Comparison of ENCODE assay signal across 8 mouse cellular contexts in genomic region chr16:35603729-35604522, GRCm38 (mm10).
DNase-seq lines count a peak whose midpoint lies in the region; ATAC-seq lines count a peak whose summit lies in the region.

No protein-coding gene starts in this region.

- DNase-seq in lung, postnatal 25 days (ENCODE audit: low spot score), result no peak
- peak; percentile 30 for DNase-seq in gonadal fat pad, adult 2 months (ENCODE audit: low read depth)
- DNase-seq in kidney, adult 8-10 months, result peak; percentile 9 to 21
- peak; percentile 57 to 61 for DNase-seq in right cerebral cortex, postnatal 36 days (ENCODE audit: low spot score in 2 of 2)
- no peak for DNase-seq in ovary, postnatal 36 days (ENCODE audit: low spot score)
- no peak for DNase-seq in natural killer cell, adult 2 months (ENCODE audit: low spot score in 2 of 2)

- 37% methylated on average over 20 of the region's 20 CpGs for WGBS in lung, embryonic 15.5 days
- 57% methylated on average over 20 of the region's 20 CpGs for WGBS in neural tube, embryonic 15.5 days

- H3K4me3 ChIP-seq in lung, embryonic 15.5 days, result no peak overlapping the region
- H3K4me3 ChIP-seq in neural tube, embryonic 15.5 days (replicated peaks), result no peak overlapping the region

- peak overlapping the region; percentile 6; the same call in 1 of the 2 replicates for H3K4me2 ChIP-seq in lung, embryonic 15.5 days
- H3K4me2 ChIP-seq in neural tube, embryonic 15.5 days, result no peak overlapping the region

- 0 out of 2 replicates have a peak, but pooled peaks cover 3% of the 10 kb centered on the region for H3K4me1 ChIP-seq in lung, embryonic 15.5 days
- H3K4me1 ChIP-seq in neural tube, embryonic 15.5 days, result peaks cover 28% of the 10 kb centered on the region

- no peak overlapping the region for H3K27ac ChIP-seq in lung, embryonic 15.5 days
- no peak overlapping the region; the same call in 1 of the 2 replicates for H3K27ac ChIP-seq in neural tube, embryonic 15.5 days (replicated peaks)

- no peak overlapping the region for H3K9ac ChIP-seq in lung, embryonic 15.5 days
- no peak overlapping the region for H3K9ac ChIP-seq in neural tube, embryonic 15.5 days (replicated peaks)

- no peaks in the 10 kb centered on the region for H3K36me3 ChIP-seq in lung, embryonic 15.5 days
- no peaks in the 10 kb centered on the region for H3K36me3 ChIP-seq in neural tube, embryonic 15.5 days

- H3K9me3 ChIP-seq in lung, embryonic 15.5 days, result no peaks in the 10 kb centered on the region
- no peaks in the 10 kb centered on the region for H3K9me3 ChIP-seq in neural tube, embryonic 15.5 days (replicated peaks)

- H3K27me3 ChIP-seq in lung, embryonic 15.5 days, result peaks cover 12% of the 10 kb centered on the region; the same call in 1 of the 2 replicates
- H3K27me3 ChIP-seq in neural tube, embryonic 15.5 days (replicated peaks), result no peaks in the 10 kb centered on the region

- peak; percentile 79; the same call in 1 of the 2 replicates for ATAC-seq in lung, embryonic 15.5 days (ENCODE audit: borderline replicate concordance, extremely low read depth, low FRiP score, low TSS enrichment)
- ATAC-seq in neural tube, embryonic 15.5 days (ENCODE audit: low FRiP score), result no peak

Comparison
In these comparisons a context has a peak if more than half of its experiments do, and no peak if none do; other contexts are left out.
1. DNase-seq: peak in gonadal fat pad, adult 2 months (single experiment), kidney, adult 8-10 months (2 of 2) and right cerebral cortex, postnatal 36 days (2 of 2); none in lung, postnatal 25 days (single experiment), ovary, postnatal 36 days (single experiment) and natural killer cell, adult 2 months (0 of 2).